Mouse (Mus musculus) liver, postnatal 0 days (tissue): ENCODE data around the gene Tmod1.

Experiments
- CTCF ChIP-seq: sonication (generic); IDR thresholded peaks from 2 replicates; pipeline ENCODE4 v1.5.1; 2016; ENCODE audit warnings: antibody characterized with exemption, low read depth
- EP300 ChIP-seq: IDR thresholded peaks from 2 replicates; pipeline ENCODE4 v1.6.1; 2016; ENCODE audit warnings: antibody characterized with exemption, low read depth, mild to moderate bottlenecking

- TF ChIP-seq CTCF (no peak), EP300 (no peak)
Observed at GRCm38 (mm10) chr4:46047971-46048370, 9.2 kb downstream of the Tmod1 start.
